Mouse (Mus musculus): ENCODE results near the gene Lrrc23. TPM values are rescaled to one million over a fixed set of nuclear protein-coding genes. Genes with fewer than 3 reads are reported as not detected.
"Not testable (repeated sequence)": the region's sequence is repeated elsewhere in the genome, so short reads cannot be mapped to it uniquely, and the experiment has no call there.

The Lrrc23 gene
- polyA plus RNA-seq, 1 experiment from 2014 or later, result 5.3 TPM

- 2% methylated on average over 34 of the region's 34 CpGs for WGBS
- DNase-seq (ENCODE audit: extremely low spot score, low spot score), result peak; percentile 94
- Histone ChIP-seq H3K27me3 (ENCODE audit: poor library complexity, severe bottlenecking) (no peaks in the 10 kb centered on the region), H3K27ac (peak overlapping the region; percentile 88), H3K9me3 (peaks cover 3% of the 10 kb centered on the region; the same call in 1 of the 2 replicates), H3K4me1 (peaks cover 57% of the 10 kb centered on the region), H3K4me3 (peak overlapping the region; percentile 50), H3K36me3 (replicated peaks) (peaks cover 11% of the 10 kb centered on the region)
Measured at GRCm38 (mm10) chr6:124805341-124806321, 26.1 kb upstream of the Lrrc23 start.

GRCm38 (mm10) chr6:124804341-124804740 lies 24.8 kb upstream of the Lrrc23 start:
- Histone ChIP-seq H3K36me3 (replicated peaks) (no peaks in the 10 kb centered on the region), H3K4me3 (no peak overlapping the region), H3K27me3 (ENCODE audit: poor library complexity, severe bottlenecking) (no peaks in the 10 kb centered on the region), H3K4me1 (peaks cover 44% of the 10 kb centered on the region), H3K27ac (0 out of 2 replicates have a peak overlapping the region, but pooled peaks have one; percentile 88), H3K9me3 (peaks cover 3% of the 10 kb centered on the region; the same call in 1 of the 2 replicates)
- no peak for DNase-seq (ENCODE audit: extremely low spot score, low spot score)
- WGBS, result 88% methylated on average over 3 of the region's 3 CpGs

GRCm38 (mm10) chr6:124803691-124804090 lies 24.2 kb upstream of the Lrrc23 start:
- WGBS, result 93% methylated on average over 4 of the region's 4 CpGs

GRCm38 (mm10) chr6:124803061-124803460 lies 23.5 kb upstream of the Lrrc23 start:
- WGBS, result 72% methylated on average over 3 of the region's 3 CpGs
- no peak for DNase-seq (ENCODE audit: extremely low spot score, low spot score)
- peaks cover 31% of the 10 kb centered on the region for H3K4me1 ChIP-seq
- H3K36me3 ChIP-seq (replicated peaks), result no peaks in the 10 kb centered on the region
- no peak overlapping the region for H3K27ac ChIP-seq
- H3K9me3 ChIP-seq, result peaks cover 3% of the 10 kb centered on the region; the same call in 1 of the 2 replicates
- no peaks in the 10 kb centered on the region for H3K27me3 ChIP-seq (ENCODE audit: poor library complexity, severe bottlenecking)
- H3K4me3 ChIP-seq, result no peak overlapping the region

More at GRCm38 (mm10) chr6:124803691-124804090, 24.2 kb upstream of the Lrrc23 start:
- not testable (repeated sequence) for H3K4me3 ChIP-seq; H3K36me3 ChIP-seq (replicated peaks); H3K27ac ChIP-seq; H3K9me3 ChIP-seq; H3K27me3 ChIP-seq (ENCODE audit: poor library complexity, severe bottlenecking); DNase-seq (ENCODE audit: extremely low spot score, low spot score)
- H3K4me1 ChIP-seq, result peaks cover 37% of the 10 kb centered on the region

- not testable (repeated sequence) for H3K27me3 ChIP-seq (ENCODE audit: poor library complexity, severe bottlenecking); DNase-seq (ENCODE audit: extremely low spot score, low spot score); H3K9me3 ChIP-seq; H3K36me3 ChIP-seq (replicated peaks)
- 5% methylated on average over 6 of the region's 9 CpGs for WGBS
- H3K27ac ChIP-seq, result peak overlapping the region; percentile 74
- peak overlapping the region; percentile 25 for H3K4me3 ChIP-seq
- peaks cover 26% of the 10 kb centered on the region for H3K4me1 ChIP-seq
Measured at GRCm38 (mm10) chr6:124802400-124802799, 22.9 kb upstream of the Lrrc23 start.

GRCm38 (mm10) chr6:124796200-124796599 lies 16.7 kb upstream of the Lrrc23 start:
- Histone ChIP-seq H3K36me3 (replicated peaks) (peaks cover 5% of the 10 kb centered on the region; the same call in 1 of the 2 replicates), H3K27me3 (ENCODE audit: poor library complexity, severe bottlenecking) (no peaks in the 10 kb centered on the region), H3K27ac (no peak overlapping the region), H3K9me3 (no peaks in the 10 kb centered on the region), H3K4me3 (no peak overlapping the region), H3K4me1 (no peaks in the 10 kb centered on the region)
- DNase-seq (ENCODE audit: extremely low spot score, low spot score), result no peak
- 94% methylated on average over 2 of the region's 2 CpGs for WGBS

- peaks cover 5% of the 10 kb centered on the region; the same call in 1 of the 2 replicates for H3K36me3 ChIP-seq (replicated peaks)
- no peak overlapping the region for H3K4me3 ChIP-seq
- 80% methylated on average over 4 of the region's 4 CpGs for WGBS
- DNase-seq (ENCODE audit: extremely low spot score, low spot score), result no peak
- H3K27ac ChIP-seq, result no peak overlapping the region
- H3K4me1 ChIP-seq, result no peaks in the 10 kb centered on the region
- H3K27me3 ChIP-seq (ENCODE audit: poor library complexity, severe bottlenecking), result no peaks in the 10 kb centered on the region
- no peaks in the 10 kb centered on the region for H3K9me3 ChIP-seq
Measured at GRCm38 (mm10) chr6:124795781-124796180, 16.3 kb upstream of the Lrrc23 start.

- Histone ChIP-seq H3K36me3 (replicated peaks) (peaks cover 10% of the 10 kb centered on the region; the same call in 1 of the 2 replicates), H3K9me3 (no peaks in the 10 kb centered on the region), H3K4me3 (no peak overlapping the region), H3K4me1 (no peaks in the 10 kb centered on the region), H3K27me3 (ENCODE audit: poor library complexity, severe bottlenecking) (no peaks in the 10 kb centered on the region), H3K27ac (no peak overlapping the region)
- 86% methylated on average over 3 of the region's 3 CpGs for WGBS
- no peak for DNase-seq (ENCODE audit: extremely low spot score, low spot score)
Measured at GRCm38 (mm10) chr6:124791911-124792310, 12.4 kb upstream of the Lrrc23 start.

GRCm38 (mm10) chr6:124790121-124790520 lies 10.6 kb upstream of the Lrrc23 start:
- no peak for DNase-seq (ENCODE audit: extremely low spot score, low spot score)
- Histone ChIP-seq H3K4me1 (no peaks in the 10 kb centered on the region), H3K27me3 (ENCODE audit: poor library complexity, severe bottlenecking) (no peaks in the 10 kb centered on the region), H3K9me3 (no peaks in the 10 kb centered on the region), H3K4me3 (no peak overlapping the region), H3K36me3 (replicated peaks) (peaks cover 4% of the 10 kb centered on the region; the same call in 1 of the 2 replicates), H3K27ac (no peak overlapping the region)
- WGBS, result 81% methylated on average over 4 of the region's 4 CpGs

- 92% methylated on average over 4 of the region's 4 CpGs for WGBS
- Histone ChIP-seq H3K36me3 (replicated peaks) (peaks cover 4% of the 10 kb centered on the region; the same call in 1 of the 2 replicates), H3K9me3 (no peaks in the 10 kb centered on the region), H3K4me1 (no peaks in the 10 kb centered on the region), H3K4me3 (no peak overlapping the region), H3K27ac (no peak overlapping the region), H3K27me3 (ENCODE audit: poor library complexity, severe bottlenecking) (no peaks in the 10 kb centered on the region)
- DNase-seq (ENCODE audit: extremely low spot score, low spot score), result no peak
Measured at GRCm38 (mm10) chr6:124789519-124789918, 10.0 kb upstream of the Lrrc23 start.

- Histone ChIP-seq H3K27me3 (ENCODE audit: poor library complexity, severe bottlenecking) (no peaks in the 10 kb centered on the region), H3K4me1 (peaks cover 4% of the 10 kb centered on the region), H3K27ac (no peak overlapping the region), H3K9me3 (no peaks in the 10 kb centered on the region), H3K4me3 (no peak overlapping the region), H3K36me3 (replicated peaks) (peaks cover 4% of the 10 kb centered on the region; the same call in 1 of the 2 replicates)
- no peak for DNase-seq (ENCODE audit: extremely low spot score, low spot score)
- WGBS, result 82% methylated on average over 10 of the region's 10 CpGs
Measured at GRCm38 (mm10) chr6:124787722-124788121, 8.2 kb upstream of the Lrrc23 start.

GRCm38 (mm10) chr6:124786756-124787420 lies 7.4 kb upstream of the Lrrc23 start:
- Histone ChIP-seq H3K36me3 (replicated peaks) (0 out of 2 replicates have a peak, but pooled peaks cover 4% of the 10 kb centered on the region), H3K27me3 (ENCODE audit: poor library complexity, severe bottlenecking) (no peaks in the 10 kb centered on the region), H3K9me3 (no peaks in the 10 kb centered on the region), H3K4me1 (peaks cover 12% of the 10 kb centered on the region), H3K4me3 (no peak overlapping the region), H3K27ac (no peak overlapping the region)
- no peak for DNase-seq (ENCODE audit: extremely low spot score, low spot score)
- 67% methylated on average over 8 of the region's 8 CpGs for WGBS
